Mouse (Mus musculus): ENCODE results near the gene Aak1. TPM values are rescaled to one million over a fixed set of nuclear protein-coding genes. Genes with fewer than 3 reads are reported as not detected.

Aak1 gene
- polyA plus RNA-seq, 1 experiment: 59.2 TPM

DNA sequence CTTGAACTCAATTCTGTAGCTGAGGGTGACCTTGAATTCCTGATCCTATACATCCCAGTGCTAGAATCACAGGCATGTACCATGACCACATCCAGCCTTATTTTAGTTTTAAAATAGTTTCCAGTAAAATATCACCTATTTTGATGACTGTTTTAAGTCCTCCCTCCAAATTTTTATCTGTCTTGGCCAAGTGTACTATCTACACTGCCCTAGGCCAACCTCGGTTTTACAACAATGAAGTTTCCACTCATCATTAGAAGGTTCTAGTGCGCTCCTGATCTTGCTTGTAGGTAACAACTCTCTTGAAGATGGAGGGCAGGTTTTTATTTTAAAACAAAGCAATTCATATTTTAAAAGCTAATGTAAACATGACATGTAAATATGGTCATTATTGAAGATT lies 57.9 kb downstream of the Aak1 start:
- Histone ChIP-seq H3K4me1 (replicated peaks; ENCODE audit: control insufficient read depth, insufficient read depth, low read length) (peaks cover 11% of the 10 kb centered on the region), H3K27me3 (ENCODE audit: control insufficient read depth, insufficient read depth, low read length) (no peaks in the 10 kb centered on the region), H3K27ac (ENCODE audit: control insufficient read depth, insufficient read depth, low read length) (no peak overlapping the region), H3K4me3 (ENCODE audit: control insufficient read depth, insufficient read depth, low read length) (no peak overlapping the region), H3K36me3 (ENCODE audit: control insufficient read depth, insufficient read depth, low read length) (no peaks in the 10 kb centered on the region)
- TF ChIP-seq CTCF (IDR thresholded peaks at IDR 0.05; ENCODE audit: borderline replicate concordance, control insufficient read depth, extremely low read depth, insufficient read depth, low read length, poor library complexity): no peak
- no peak for TF ChIP-seq POLR2A (IDR thresholded peaks at IDR 0.05; ENCODE audit: control insufficient read depth, extremely low read depth, insufficient read depth, low read length, poor library complexity)
- WGBS: 95% methylated on average over 2 of the region's 2 CpGs
- DNase-seq: no peak

GRCm38 (mm10) chr6:86908561-86909150 lies 59.3 kb downstream of the Aak1 start:
- Histone ChIP-seq H3K36me3 (ENCODE audit: control insufficient read depth, insufficient read depth, low read length) (no peaks in the 10 kb centered on the region), H3K4me1 (replicated peaks; ENCODE audit: control insufficient read depth, insufficient read depth, low read length) (peaks cover 11% of the 10 kb centered on the region), H3K4me3 (ENCODE audit: control insufficient read depth, insufficient read depth, low read length) (no peak overlapping the region), H3K27me3 (ENCODE audit: control insufficient read depth, insufficient read depth, low read length) (no peaks in the 10 kb centered on the region), H3K27ac (ENCODE audit: control insufficient read depth, insufficient read depth, low read length) (no peak overlapping the region)
- no peak for TF ChIP-seq POLR2A (IDR thresholded peaks at IDR 0.05; ENCODE audit: control insufficient read depth, extremely low read depth, insufficient read depth, low read length, poor library complexity)
- TF ChIP-seq CTCF (IDR thresholded peaks at IDR 0.05; ENCODE audit: borderline replicate concordance, control insufficient read depth, extremely low read depth, insufficient read depth, low read length, poor library complexity): no peak
- no peak for DNase-seq
- WGBS: 70% methylated on average over 5 of the region's 5 CpGs

DNA sequence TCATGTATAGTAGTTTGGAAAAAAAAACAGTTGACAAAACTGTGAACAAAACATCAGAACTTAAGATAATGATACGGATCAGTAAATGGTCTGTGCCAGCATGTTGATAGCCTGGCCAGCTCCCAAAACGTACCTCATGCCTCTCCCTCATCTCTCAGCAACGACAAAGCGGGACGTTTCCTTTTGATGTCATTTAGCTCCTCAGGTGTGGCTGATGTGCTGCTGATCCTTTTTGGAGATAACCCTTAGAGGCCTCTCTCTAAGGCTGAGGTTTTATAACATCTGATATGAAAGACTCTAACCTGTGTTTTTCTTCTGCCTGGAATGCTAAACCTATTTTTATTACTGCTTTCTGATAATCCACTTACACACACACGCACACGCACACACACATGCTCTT lies 60.6 kb downstream of the Aak1 start:
- 10% methylated on average over 7 of the region's 7 CpGs for WGBS
- TF ChIP-seq CTCF (IDR thresholded peaks at IDR 0.05; ENCODE audit: borderline replicate concordance, control insufficient read depth, extremely low read depth, insufficient read depth, low read length, poor library complexity) (no peak), POLR2A (IDR thresholded peaks at IDR 0.05; ENCODE audit: control insufficient read depth, extremely low read depth, insufficient read depth, low read length, poor library complexity) (no peak)

GRCm38 (mm10) chr6:86916157-86916820 lies 67.0 kb downstream of the Aak1 start:
- peaks cover 9% of the 10 kb centered on the region for H3K4me1 ChIP-seq (replicated peaks; ENCODE audit: control insufficient read depth, insufficient read depth, low read length)
- DNase-seq: no peak
- 89% methylated on average over 5 of the region's 5 CpGs for WGBS

More for the DNA sequence above, 60.6 kb downstream of the Aak1 start:
- no peak for DNase-seq
- Histone ChIP-seq H3K27ac (ENCODE audit: control insufficient read depth, insufficient read depth, low read length) (no peak overlapping the region), H3K4me1 (replicated peaks; ENCODE audit: control insufficient read depth, insufficient read depth, low read length) (peaks cover 11% of the 10 kb centered on the region), H3K36me3 (ENCODE audit: control insufficient read depth, insufficient read depth, low read length) (no peaks in the 10 kb centered on the region), H3K4me3 (ENCODE audit: control insufficient read depth, insufficient read depth, low read length) (no peak overlapping the region), H3K27me3 (ENCODE audit: control insufficient read depth, insufficient read depth, low read length) (no peaks in the 10 kb centered on the region)

DNA sequence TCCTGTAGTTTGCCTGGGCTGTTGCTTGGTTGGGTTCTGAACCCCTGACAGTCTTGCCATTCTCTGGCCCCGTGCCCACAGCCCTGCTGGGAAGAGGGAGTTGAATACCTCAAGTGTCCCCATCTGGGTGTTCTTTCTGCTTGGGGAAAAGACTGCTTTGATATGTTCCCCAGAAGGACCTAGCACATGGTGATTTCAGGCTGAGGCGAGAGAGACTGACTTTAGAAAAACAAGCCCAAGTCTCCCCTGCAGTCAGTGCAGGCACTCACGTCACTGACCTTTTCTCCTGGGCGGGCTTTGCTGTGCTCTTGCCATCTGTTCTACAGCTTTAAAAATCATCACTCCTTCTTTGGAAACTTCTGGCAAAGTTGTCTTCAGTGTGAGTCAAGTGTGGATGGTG lies 67.9 kb downstream of the Aak1 start:
- WGBS: 89% methylated on average over 4 of the region's 4 CpGs
- DNase-seq: no peak
- no peak overlapping the region for H3K27ac ChIP-seq (ENCODE audit: control insufficient read depth, insufficient read depth, low read length)

More at GRCm38 (mm10) chr6:86916157-86916820, 67.0 kb downstream of the Aak1 start:
- H3K27ac ChIP-seq (ENCODE audit: control insufficient read depth, insufficient read depth, low read length): no peak overlapping the region
- H3K36me3 ChIP-seq (ENCODE audit: control insufficient read depth, insufficient read depth, low read length): no peaks in the 10 kb centered on the region
- TF ChIP-seq POLR2A (IDR thresholded peaks at IDR 0.05; ENCODE audit: control insufficient read depth, extremely low read depth, insufficient read depth, low read length, poor library complexity) (no peak), CTCF (IDR thresholded peaks at IDR 0.05; ENCODE audit: borderline replicate concordance, control insufficient read depth, extremely low read depth, insufficient read depth, low read length, poor library complexity) (no peak)
- H3K27me3 ChIP-seq (ENCODE audit: control insufficient read depth, insufficient read depth, low read length): no peaks in the 10 kb centered on the region
- H3K4me3 ChIP-seq (ENCODE audit: control insufficient read depth, insufficient read depth, low read length): no peak overlapping the region

DNA sequence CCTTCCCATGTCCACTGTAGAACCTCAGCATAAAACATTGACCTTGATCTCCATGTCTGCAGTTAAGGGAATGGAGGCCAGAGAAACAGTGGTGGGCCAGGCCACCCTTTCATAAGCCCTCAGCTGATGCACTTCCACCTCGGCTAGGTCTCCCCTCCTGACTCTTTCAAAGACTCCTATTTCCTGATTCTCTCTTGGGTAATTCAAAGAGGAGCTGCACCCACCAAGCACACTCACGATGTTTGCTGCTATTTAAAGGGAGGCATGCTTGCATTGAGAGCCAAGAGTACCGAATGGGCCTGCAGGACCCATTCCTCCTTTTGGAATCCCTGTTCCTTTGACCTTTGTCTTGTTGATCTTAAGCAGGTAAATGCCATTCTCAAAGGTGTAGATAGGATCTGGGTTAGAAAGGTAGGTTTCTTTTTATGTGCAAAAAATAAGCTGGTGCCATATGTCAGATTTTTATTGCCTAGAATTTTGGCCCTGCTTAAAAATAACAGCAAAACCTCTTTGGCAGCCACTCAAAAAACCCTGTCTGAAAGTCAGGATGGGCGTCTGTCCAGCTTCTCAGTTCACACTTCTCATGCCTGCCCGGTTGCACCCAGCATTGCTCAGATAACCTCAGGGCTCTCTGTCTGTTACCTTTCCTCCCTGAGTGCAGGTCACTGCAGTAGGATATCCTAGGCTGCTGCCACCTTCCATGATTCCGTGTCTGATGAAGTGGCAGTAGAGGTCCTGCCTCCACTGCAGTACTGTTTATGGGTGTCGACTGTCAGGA lies 68.9 kb downstream of the Aak1 start:
- TF ChIP-seq CTCF (IDR thresholded peaks at IDR 0.05; ENCODE audit: borderline replicate concordance, control insufficient read depth, extremely low read depth, insufficient read depth, low read length, poor library complexity) (no peak), POLR2A (IDR thresholded peaks at IDR 0.05; ENCODE audit: control insufficient read depth, extremely low read depth, insufficient read depth, low read length, poor library complexity) (no peak)
- no peak for DNase-seq
- H3K27ac ChIP-seq (ENCODE audit: control insufficient read depth, insufficient read depth, low read length): no peak overlapping the region
- H3K36me3 ChIP-seq (ENCODE audit: control insufficient read depth, insufficient read depth, low read length): no peaks in the 10 kb centered on the region
- H3K4me1 ChIP-seq (replicated peaks; ENCODE audit: control insufficient read depth, insufficient read depth, low read length): peaks cover 9% of the 10 kb centered on the region
- 69% methylated on average over 7 of the region's 7 CpGs for WGBS
- H3K4me3 ChIP-seq (ENCODE audit: control insufficient read depth, insufficient read depth, low read length): no peak overlapping the region
- no peaks in the 10 kb centered on the region for H3K27me3 ChIP-seq (ENCODE audit: control insufficient read depth, insufficient read depth, low read length)

More for the DNA sequence above, 67.9 kb downstream of the Aak1 start:
- Histone ChIP-seq H3K4me3 (ENCODE audit: control insufficient read depth, insufficient read depth, low read length) (no peak overlapping the region), H3K36me3 (ENCODE audit: control insufficient read depth, insufficient read depth, low read length) (no peaks in the 10 kb centered on the region), H3K27me3 (ENCODE audit: control insufficient read depth, insufficient read depth, low read length) (no peaks in the 10 kb centered on the region), H3K4me1 (replicated peaks; ENCODE audit: control insufficient read depth, insufficient read depth, low read length) (peaks cover 9% of the 10 kb centered on the region)
- TF ChIP-seq CTCF (IDR thresholded peaks at IDR 0.05; ENCODE audit: borderline replicate concordance, control insufficient read depth, extremely low read depth, insufficient read depth, low read length, poor library complexity): no peak
- TF ChIP-seq POLR2A (IDR thresholded peaks at IDR 0.05; ENCODE audit: control insufficient read depth, extremely low read depth, insufficient read depth, low read length, poor library complexity): no peak

All from thymus, adult 2 months (tissue).